Mouse (Mus musculus) hindbrain, embryonic 11.5 days (tissue): ENCODE data around the gene Gfod2. TPM values are rescaled to one million over a fixed set of nuclear protein-coding genes. Genes with fewer than 3 reads are reported as not detected.

Source experiments
- ATAC-seq: fragments of 200-750 bp; cut with Nextera tagmentation; 2 replicates; pipeline ENCODE4 v1.8.0; 2017; ENCODE audit warnings: mild to moderate bottlenecking, moderate TSS enrichment, moderate library complexity; ENCODE audit not compliant: low FRiP score
- DNase-seq: peaks from one replicate; pipeline ENCODE4 v3.0.0-alpha.2; 2015; ENCODE audit warnings: low spot score
- H3K27ac ChIP-seq: fragments of 300-500 bp; sonication (generic); 2 replicates; pipeline ENCODE4 v1.5.1; 2014; ENCODE audit warnings: mild to moderate bottlenecking, low read depth, low read length
- H3K27me3 ChIP-seq: fragments of 300-500 bp; sonication (generic); 2 replicates; pipeline ENCODE4 v1.6.1; 2014; ENCODE audit warnings: mild to moderate bottlenecking, low read length, moderate library complexity, mixed read lengths; ENCODE audit not compliant: control insufficient read depth, insufficient read depth
- H3K36me3 ChIP-seq: fragments of 300-500 bp; sonication (generic); 2 replicates; pipeline ENCODE4 v1.6.1; 2014; ENCODE audit warnings: mild to moderate bottlenecking, low read length, moderate library complexity, mixed read lengths; ENCODE audit not compliant: control insufficient read depth, insufficient read depth
- H3K4me1 ChIP-seq: fragments of 300-500 bp; sonication (generic); replicated peaks from 2 replicates; pipeline ENCODE4 v1.6.1; 2014; ENCODE audit warnings: low read length, mixed read lengths; ENCODE audit not compliant: control insufficient read depth, insufficient read depth
- H3K4me2 ChIP-seq: fragments of 300-500 bp; sonication (generic); replicated peaks from 2 replicates; pipeline ENCODE4 v1.6.1; 2014; ENCODE audit warnings: mild to moderate bottlenecking, low read depth, low read length
- H3K4me3 ChIP-seq: fragments of 300-500 bp; sonication (generic); 2 replicates; pipeline ENCODE4 v1.5.1; 2014; ENCODE audit warnings: low read depth, low read length
- H3K9ac ChIP-seq: fragments of 300-500 bp; sonication (generic); 2 replicates; pipeline ENCODE4 v1.6.1; 2014; ENCODE audit warnings: low read depth, low read length
- H3K9me3 ChIP-seq: fragments of 300-500 bp; sonication (generic); 2 replicates; pipeline ENCODE4 v1.6.1; 2016; ENCODE audit warnings: low read length; ENCODE audit not compliant: control insufficient read depth
- WGBS: fragments of 180-500 bp; shearing (Covaris S2); extraction: QIAGEN DNeasy Blood & Tissue Kit; methylation state at CpG from one replicate; pipeline ENCODE4 v1.1.7; 2014; 5-methylcytosine and 5-hydroxymethylcytosine counted together
- polyA plus RNA-seq: library from polyadenylated mRNA; unstranded; fragments of >200 nt; fragmentation: Nextera tagmentation; extraction: Ambion mirVana; gene quantifications from 2 replicates; pipeline ENCODE4 v1.2.1, GENCODE M21; 2014

Gene Gfod2
- polyA plus RNA-seq, 1 experiment from 2014 or later: 38.3 TPM

DNA sequence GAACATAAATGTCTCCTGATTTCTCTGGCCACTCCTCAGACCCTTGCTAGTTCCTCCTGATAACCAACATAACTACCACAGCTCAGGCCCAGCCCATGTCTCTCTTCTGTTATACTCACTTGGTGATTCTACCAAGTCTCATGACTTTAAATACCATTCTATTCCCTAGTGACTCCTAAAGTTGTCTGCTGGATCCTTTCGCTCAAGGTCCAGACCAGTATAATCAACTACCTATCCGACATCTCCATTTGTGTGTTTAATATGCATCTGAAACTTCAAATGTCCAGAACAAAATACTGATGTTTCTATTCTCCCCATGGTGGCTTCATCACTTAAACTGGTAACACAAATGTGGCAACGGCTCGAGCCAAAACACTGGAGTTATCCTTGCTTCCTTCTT is 15.2 kb downstream of the Gfod2 start:
- no peak for ATAC-seq
- Histone ChIP-seq H3K9me3 (no peaks in the 10 kb centered on the region), H3K4me3 (no peak overlapping the region), H3K27me3 (no peaks in the 10 kb centered on the region), H3K9ac (no peak overlapping the region), H3K4me2 (no peak overlapping the region), H3K27ac (no peak overlapping the region), H3K36me3 (no peaks in the 10 kb centered on the region), H3K4me1 (no peaks in the 10 kb centered on the region)
- DNase-seq: no peak
- 93% methylated on average over 4 of the region's 4 CpGs for WGBS

DNA sequence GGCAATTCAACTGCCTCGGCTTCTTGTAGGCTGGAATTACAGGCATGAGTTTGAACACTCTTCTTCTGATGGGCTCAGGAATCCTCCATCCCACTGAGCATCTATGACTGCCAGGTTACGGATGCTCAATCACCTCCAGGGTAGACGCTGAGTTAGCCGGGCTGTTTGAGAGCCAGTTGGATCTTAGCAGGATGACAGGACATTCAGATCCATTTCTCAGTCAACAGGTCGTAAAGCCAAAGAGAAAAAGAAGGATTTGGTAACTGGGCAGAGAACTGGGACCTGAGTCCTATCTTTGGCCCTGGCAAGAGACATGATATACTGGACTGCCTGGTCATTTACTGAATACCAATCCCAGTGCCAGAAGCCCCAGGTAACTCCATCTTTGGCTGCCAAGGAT is 19.2 kb downstream of the Gfod2 start:
- no peak for DNase-seq
- Histone ChIP-seq H3K9me3 (no peaks in the 10 kb centered on the region), H3K4me1 (no peaks in the 10 kb centered on the region), H3K4me3 (no peak overlapping the region), H3K4me2 (no peak overlapping the region), H3K27me3 (no peaks in the 10 kb centered on the region), H3K27ac (no peak overlapping the region), H3K36me3 (no peaks in the 10 kb centered on the region), H3K9ac (no peak overlapping the region)
- 93% methylated on average over 5 of the region's 5 CpGs for whole genome bisulfite sequencing
- ATAC-seq: no peak

DNA sequence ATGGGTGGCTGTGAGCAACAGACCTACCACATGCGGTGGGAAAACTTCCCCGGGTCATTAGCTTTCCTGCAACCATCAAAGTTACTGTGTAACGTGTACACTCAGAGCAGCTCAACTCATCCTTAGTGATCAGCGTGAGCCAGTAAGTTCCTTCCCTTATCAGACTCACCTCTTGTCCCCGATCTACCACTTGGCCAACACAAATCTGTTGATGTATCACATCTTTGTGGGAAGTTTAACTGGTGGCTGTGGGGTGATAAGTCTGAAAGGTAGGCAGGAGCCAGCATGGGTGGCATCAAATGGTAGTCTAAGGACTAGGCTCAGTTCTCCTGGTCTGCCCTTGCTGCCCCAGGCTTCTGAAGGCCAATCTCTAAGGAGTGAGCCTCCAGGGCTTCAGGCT is 26.3 kb downstream of the Gfod2 start:
- 93% methylated on average over 5 of the region's 5 CpGs for WGBS
- H3K9ac ChIP-seq: no peak overlapping the region
- H3K27ac ChIP-seq: no peak overlapping the region
- no peak overlapping the region for H3K4me3 ChIP-seq
- H3K36me3 ChIP-seq: no peaks in the 10 kb centered on the region
- no peaks in the 10 kb centered on the region for H3K27me3 ChIP-seq
- H3K9me3 ChIP-seq: no peaks in the 10 kb centered on the region
- no peaks in the 10 kb centered on the region for H3K4me1 ChIP-seq
- H3K4me2 ChIP-seq: no peak overlapping the region
- ATAC-seq: no peak
- no peak for DNase-seq

DNA sequence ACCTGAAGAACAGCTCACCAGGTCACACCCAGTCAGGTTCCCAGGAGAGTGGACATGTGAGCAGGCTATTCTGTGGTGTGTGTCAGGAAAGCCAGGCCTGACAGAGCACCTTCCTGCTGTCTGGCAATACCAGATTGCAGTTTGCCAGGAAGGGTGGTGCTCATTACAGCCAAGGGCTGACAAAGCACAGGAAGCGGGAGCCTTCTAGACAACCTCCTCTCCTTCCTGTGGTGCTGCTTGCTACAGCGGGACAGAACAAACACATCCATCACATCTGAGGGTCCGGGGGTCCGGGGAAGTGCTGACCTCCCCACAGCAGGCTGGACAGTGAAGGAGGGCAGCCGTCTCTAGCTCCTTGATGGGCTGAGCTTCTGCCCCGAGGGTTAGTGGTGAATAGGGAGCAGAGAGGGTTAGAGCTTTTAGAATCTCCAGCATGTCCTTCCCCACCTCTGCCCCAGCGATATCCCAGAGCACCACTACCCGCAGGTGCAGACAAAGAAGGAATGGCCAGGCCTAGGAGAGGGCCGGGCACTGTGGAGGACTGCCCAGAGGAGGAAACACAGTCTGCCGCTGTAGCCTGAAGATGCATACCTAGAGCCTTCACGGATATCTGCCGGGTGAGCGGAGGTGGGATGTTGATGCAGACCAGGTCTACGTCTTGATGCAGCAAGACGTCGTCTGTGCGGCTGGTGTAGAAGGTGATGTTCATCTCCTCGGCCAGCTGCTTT is 30.9 kb downstream of the Gfod2 start:
- Histone ChIP-seq H3K9ac (no peak overlapping the region), H3K4me2 (no peak overlapping the region), H3K4me3 (no peak overlapping the region), H3K27me3 (no peaks in the 10 kb centered on the region), H3K4me1 (no peaks in the 10 kb centered on the region), H3K36me3 (no peaks in the 10 kb centered on the region), H3K27ac (no peak overlapping the region), H3K9me3 (no peaks in the 10 kb centered on the region)
- WGBS: 86% methylated on average over 18 of the region's 18 CpGs
- DNase-seq (no peak), ATAC-seq (no peak)

DNA sequence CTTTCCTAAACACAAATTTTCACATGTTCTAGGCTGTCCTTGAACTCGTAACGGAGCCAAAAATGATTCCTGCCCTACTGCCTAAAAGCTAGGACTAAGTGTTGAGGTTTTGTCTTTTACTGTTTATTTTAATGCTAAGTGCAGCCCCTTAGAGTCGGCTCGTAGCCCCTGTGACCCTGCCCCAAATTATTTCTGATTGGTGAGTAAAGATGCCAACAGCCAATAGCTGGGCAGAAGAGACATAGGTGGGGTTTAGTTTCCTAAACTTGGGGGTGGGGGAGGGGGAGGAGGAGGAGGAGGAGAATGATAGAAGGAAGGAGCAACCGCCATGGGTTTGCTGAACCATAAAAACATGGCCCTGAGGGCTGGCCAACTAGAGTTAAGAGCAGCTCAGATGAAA is 32.7 kb downstream of the Gfod2 start:
- Histone ChIP-seq H3K9me3 (no peaks in the 10 kb centered on the region), H3K9ac (no peak overlapping the region), H3K4me2 (no peak overlapping the region), H3K4me1 (no peaks in the 10 kb centered on the region), H3K36me3 (no peaks in the 10 kb centered on the region), H3K4me3 (no peak overlapping the region), H3K27me3 (no peaks in the 10 kb centered on the region), H3K27ac (no peak overlapping the region)
- ATAC-seq (no peak), DNase-seq (no peak)
- 85% methylated on average over 5 of the region's 5 CpGs for WGBS

DNA sequence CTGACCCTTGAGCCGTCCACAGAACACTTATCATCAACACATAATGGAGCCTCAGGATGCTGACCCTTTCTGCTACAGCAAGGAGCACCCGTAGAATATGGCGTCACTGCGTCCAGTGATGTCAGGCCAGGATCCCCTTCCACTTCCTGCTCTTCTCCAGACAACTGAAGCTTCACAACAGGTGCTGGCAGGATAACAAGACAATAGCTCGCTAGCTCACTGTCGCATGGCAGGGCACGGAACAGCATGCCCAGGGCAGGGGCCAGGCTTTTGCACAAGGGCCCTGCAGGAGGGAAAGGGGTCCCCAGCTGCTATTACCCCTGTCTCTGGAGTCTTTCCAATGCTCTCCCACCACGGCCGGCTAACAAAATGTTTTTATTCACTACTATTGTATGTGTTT is 35.6 kb downstream of the Gfod2 start:
- no peak for ATAC-seq
- WGBS: 95% methylated on average over 9 of the region's 9 CpGs
- Histone ChIP-seq H3K9me3 (no peaks in the 10 kb centered on the region), H3K36me3 (no peaks in the 10 kb centered on the region), H3K9ac (no peak overlapping the region), H3K27me3 (no peaks in the 10 kb centered on the region), H3K4me1 (no peaks in the 10 kb centered on the region), H3K27ac (no peak overlapping the region), H3K4me3 (no peak overlapping the region), H3K4me2 (no peak overlapping the region)
- no peak for DNase-seq

DNA sequence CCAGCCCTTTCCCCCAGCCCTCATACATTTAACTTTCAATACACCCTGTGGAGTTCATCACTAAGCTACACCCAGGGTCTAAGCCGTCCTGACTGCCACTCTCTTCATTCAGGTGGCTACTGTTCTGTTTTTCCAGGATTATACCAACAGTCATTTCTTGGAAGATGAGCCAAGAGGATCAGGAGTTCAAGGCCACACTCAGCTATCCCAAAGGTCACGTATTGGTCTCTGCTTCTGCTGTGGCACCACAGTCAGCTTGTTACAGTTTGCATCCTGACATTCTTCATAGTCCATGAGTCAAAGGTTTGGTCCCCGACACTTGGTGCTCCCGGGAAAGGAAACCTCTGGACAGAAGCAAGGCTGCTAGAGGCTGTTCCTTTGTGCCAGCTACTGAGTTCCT is 38.8 kb downstream of the Gfod2 start:
- no peaks in the 10 kb centered on the region for H3K27me3 ChIP-seq
- H3K9ac ChIP-seq: no peak overlapping the region
- no peak overlapping the region for H3K4me2 ChIP-seq
- no peaks in the 10 kb centered on the region for H3K4me1 ChIP-seq
- WGBS: 87% methylated on average over 4 of the region's 4 CpGs
- ATAC-seq: no peak
- no peak overlapping the region for H3K27ac ChIP-seq
- H3K9me3 ChIP-seq: no peaks in the 10 kb centered on the region
- DNase-seq: no peak
- H3K36me3 ChIP-seq: 0 out of 2 replicates have a peak, but pooled peaks cover 2% of the 10 kb centered on the region
- H3K4me3 ChIP-seq: no peak overlapping the region

DNA sequence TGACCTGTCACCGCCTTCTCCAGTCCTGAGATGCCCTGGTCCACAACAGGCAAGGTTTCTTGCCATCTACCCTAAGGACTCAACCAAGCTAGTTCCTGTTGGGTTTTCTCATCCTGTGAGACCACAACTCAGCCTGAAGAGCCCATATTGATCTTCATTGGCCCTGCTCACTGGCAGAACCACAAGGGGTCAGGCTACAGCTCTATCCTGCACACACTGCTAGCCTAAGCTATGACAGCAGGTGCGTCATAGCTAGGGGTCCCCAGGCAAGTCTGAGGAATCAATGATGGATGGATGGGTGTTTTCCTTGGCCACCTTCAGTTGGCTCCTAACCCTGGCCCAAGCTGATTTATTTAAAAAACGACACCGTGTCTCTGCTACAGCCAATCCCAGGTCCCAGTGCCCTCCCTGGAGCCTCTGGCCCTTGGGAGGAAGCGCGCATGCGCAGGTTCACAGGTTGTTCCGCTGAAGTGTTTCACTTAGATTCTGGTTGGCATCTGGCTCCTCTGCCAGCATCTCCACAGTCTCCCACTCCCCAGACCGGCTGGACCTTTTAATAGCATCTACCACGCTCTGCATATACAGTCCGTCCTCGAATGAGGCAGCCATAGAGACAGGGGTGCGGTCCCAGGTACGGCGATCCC is 42.0 kb downstream of the Gfod2 start:
- Histone ChIP-seq H3K27me3 (no peaks in the 10 kb centered on the region), H3K4me3 (no peak overlapping the region), H3K36me3 (0 out of 2 replicates have a peak, but pooled peaks cover 2% of the 10 kb centered on the region), H3K4me2 (no peak overlapping the region), H3K4me1 (no peaks in the 10 kb centered on the region), H3K9ac (no peak overlapping the region), H3K27ac (no peak overlapping the region), H3K9me3 (no peaks in the 10 kb centered on the region)
- DNase-seq (no peak), ATAC-seq (no peak)
- 93% methylated on average over 15 of the region's 15 CpGs for WGBS

DNA sequence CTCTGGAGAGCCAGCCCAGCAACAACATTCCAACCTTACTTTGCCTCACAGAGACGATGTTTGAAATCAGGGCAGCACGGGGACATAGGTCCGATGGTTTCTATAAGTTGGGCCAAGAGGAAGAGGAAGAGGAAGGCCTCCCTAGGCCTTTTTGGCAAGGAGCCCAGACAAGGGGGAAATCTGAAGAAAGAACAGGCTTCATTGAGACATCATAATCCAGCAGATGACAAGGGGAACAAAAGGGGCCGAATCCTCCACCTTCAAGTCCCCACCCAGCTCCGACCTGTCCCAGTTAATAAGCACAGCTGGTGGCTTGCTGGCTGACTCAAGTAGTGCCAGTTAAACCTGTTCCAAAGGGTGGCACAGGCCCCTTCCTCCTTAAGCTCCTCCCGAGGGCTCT is 43.4 kb downstream of the Gfod2 start:
- H3K36me3 ChIP-seq: 0 out of 2 replicates have a peak, but pooled peaks cover 2% of the 10 kb centered on the region
- no peak overlapping the region for H3K4me2 ChIP-seq
- no peak overlapping the region for H3K27ac ChIP-seq
- WGBS: 82% methylated on average over 6 of the region's 6 CpGs
- no peaks in the 10 kb centered on the region for H3K9me3 ChIP-seq
- no peaks in the 10 kb centered on the region for H3K4me1 ChIP-seq
- H3K4me3 ChIP-seq: no peak overlapping the region
- no peaks in the 10 kb centered on the region for H3K27me3 ChIP-seq
- no peak overlapping the region for H3K9ac ChIP-seq
- no peak for ATAC-seq
- DNase-seq: no peak
